Mouse (Mus musculus) 3T3-L1 (cell line): Measurements from ENCODE around the gene Apln.
A peak's percentile ranks its signal among the peaks of the same experiment; 100 is the strongest.

Experiments used
- DNase-seq: peaks from one replicate; pipeline ENCODE4 v3.0.0-alpha.2; 2015; ENCODE audit warnings: low read depth, low spot score

Apln gene

GRCm38 (mm10) chrX:48034144-48035113 is at the start of gene Apln:
Apln (minus strand) TSS chrX:48034853.
- DNase-seq, result peak; percentile 48

DNA sequence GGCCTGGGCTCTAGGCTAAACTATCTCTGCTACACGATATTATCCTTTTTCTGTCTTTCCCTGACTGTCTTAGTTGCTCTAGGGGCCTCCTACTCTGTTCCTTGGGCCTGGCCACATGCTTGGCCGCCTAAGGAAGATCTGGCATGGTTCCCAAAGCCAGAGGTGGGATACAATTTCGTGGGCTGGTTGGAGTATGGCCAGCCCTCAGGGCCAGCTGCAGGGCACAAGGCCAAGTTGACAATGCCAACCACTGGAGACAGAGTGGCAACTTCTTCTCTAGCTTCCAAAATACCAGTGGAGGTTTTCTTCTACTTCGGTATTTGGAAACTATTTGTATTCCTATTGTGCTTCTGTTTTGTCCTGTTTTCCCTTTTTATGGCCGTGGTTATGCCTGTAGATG is 47.7 kb upstream of the Apln start:
- DNase-seq, result peak; percentile 56

- peak; percentile 88 for DNase-seq
Measured at GRCm38 (mm10) chrX:48076806-48077425, 42.3 kb upstream of the Apln start.

DNA sequence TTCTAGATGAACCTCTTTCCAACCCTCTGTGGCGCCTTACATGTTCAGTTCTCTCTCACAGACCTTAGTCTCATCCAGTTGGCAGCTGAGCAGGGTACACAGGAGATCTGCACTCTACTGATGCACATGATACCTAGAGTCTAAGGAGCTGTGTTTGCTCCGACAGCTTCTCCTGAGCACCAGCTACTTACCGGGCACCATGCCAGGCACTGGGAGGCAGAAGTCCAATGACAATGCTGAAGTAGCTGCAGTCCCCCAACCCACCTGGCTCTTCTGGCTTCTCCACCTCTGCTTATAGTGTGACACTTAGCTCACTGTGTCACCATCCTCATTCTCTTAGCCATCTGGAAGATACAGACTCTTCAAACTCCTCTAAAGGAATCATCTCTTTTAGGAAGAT is 40.0 kb upstream of the Apln start:
- DNase-seq, result no peak

DNA sequence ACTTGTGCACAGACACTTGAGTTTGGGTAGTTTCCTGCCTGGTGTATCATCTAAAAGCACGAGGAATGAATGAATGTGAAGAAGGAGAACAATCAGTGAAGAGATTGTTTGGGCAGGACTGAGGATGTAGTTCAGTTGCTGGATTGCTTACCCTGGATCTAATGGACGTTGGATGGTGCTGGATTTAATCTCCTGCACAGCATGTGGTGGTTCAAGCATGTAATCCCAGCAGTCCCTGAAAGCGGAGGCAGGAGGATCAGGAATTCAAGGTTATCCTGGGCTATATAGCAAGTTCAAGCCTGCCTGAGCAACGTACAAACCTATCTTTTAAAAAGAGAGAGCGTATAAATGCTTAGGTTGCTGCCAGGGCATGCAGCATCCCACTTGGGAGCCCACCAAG is 37.7 kb upstream of the Apln start:
- DNase-seq, result no peak

DNA sequence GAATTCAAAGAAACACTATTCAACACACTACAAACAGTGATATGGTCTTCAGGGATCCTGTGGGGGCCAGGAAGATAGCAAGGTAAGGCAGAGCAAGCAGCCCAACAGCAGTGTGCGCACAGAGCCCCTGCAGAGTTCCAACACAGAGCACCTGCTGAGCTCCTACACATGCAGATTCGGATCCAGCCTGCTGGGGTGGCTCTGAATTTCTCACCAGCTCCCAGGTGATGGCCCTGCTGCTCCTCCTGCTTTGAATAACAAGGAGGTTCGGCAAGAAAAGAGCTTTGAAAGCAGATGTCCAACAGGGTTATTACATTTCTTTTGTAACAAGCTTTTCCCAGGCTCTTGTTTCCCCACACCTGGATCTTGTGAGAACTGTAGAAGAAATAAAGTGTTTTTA is 37.3 kb upstream of the Apln start:
- no peak for DNase-seq

DNA sequence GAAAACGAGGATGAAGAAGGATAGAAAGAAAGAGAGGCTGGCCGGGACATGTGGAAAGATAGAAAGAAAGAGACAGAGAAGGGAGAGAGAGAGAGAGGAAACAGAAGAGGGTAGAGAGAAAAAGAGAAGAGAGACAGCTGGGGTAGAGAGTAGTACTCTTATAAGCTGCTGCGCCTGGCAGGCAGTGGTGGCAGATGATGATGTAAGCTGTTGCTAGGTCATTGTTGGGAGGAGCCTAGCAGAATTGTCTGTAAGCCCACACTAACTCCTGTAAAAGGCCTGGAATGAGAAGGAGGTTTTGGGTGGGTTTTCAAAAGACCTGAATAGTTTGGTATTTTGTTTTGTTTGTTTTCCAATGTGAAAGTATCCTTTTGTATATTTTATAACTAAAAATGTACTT is 32.2 kb upstream of the Apln start:
- no peak for DNase-seq

DNA sequence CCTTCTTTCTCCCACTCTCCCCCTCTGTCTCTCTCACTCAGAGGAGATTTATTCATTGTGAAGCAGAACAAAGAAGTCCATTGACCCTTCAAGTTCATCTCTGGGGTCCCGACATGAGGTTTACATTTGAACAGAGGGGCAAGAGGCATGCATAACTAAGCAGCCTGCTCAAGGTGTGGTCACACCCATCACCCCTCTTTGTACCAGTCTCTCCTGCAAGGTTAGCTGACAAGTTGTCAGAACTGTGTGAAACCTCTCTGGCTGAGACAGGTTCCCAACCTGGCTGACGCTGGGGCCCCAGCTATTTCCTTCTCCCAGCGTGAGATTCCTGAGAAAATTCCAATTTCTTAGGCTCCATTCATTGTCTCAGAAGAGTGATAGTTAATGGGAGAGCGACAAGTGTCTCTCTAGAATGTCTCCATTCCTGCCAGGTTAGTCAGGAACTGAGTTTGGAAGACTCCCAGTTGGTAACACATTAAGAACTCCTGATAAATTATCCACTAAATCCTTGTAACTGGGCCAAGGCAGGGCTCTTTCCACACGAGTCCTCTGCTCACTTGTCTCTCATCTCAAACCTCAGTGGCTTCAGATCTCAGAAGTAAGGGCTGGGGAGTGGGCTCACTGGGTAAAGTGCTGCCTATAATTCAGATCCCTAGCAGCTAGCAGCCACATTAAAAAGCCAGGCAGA is 29.7 kb upstream of the Apln start:
- DNase-seq, result no peak

DNA sequence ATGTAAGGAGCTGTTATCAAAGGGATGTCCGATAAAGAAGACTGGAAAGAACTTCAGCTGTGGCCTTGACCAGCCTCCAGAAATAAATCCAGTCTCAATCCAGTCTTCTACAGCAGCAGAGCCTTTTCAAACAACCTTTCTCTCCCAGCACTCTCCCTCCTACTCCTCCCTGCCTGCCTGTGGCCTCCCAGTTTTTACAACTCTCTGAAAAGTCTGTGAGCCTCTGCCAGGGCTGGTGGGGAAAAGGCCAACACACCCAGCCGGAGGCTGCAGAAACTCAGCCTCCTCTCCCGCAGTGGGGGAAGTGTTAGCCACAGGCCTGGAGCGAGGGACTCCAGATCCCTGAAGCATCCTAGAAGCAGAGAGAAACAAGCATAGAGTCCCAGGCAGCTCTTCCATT is 27.8 kb upstream of the Apln start:
- DNase-seq, result no peak

DNA sequence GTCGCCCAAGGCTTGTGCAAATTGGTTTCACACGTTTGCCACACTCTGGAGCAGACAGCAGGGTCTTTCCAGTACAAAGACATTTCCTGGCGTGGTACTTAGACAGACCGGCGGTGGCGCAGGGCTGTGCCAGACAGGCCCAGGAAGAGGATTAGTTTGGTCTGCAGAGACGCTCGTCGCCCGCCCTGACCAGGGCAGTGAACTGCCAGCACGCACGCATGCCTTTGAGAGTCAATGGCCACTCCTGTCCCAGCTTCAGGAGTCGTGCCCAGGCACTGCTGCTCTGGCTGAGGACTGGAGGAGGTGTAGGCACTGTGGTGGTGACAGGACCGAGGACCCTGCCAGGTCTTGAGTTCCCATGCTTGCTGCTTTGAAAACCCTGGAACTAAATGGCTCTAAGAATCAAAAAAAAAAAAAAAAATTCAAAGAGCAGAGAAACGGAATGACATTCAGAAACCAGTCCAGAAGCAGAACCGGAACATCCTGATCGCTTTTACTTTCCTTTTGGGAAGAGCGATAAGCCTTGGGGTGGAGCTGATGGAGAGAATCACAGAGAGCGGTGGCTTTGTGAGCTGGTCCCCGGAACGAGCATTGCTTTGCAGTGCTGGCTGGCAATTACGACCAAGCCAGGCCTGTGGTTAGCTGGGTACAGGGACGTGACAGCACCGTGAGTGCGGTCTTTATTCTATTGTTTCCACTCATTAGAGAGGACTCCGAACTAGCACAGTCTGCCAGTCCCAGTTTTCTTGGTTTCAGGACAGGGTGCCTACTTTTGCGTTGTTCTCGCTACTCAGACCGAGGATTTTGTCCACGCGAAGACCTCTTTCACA is 19.7 kb upstream of the Apln start:
- DNase-seq, result no peak

DNA sequence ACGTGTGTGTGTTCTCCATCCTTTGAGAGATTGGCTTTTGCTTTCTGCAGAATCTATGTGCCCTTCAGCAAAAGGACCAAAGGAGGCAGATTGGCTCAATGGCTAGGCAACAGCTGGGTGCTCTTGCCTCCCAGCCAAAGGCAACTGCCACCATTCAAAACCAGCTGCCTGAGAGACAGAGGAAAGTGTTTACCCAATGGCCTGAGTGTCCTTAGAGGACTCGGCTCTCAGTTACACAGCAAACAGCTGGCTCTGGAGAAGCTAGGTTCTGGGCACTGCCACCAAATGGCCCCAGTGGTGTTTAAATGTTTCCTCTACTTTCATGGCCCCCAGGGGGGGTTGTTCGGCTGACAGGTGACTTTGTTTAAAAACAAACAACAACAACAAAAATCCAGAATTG is 19.1 kb upstream of the Apln start:
- no peak for DNase-seq

DNA sequence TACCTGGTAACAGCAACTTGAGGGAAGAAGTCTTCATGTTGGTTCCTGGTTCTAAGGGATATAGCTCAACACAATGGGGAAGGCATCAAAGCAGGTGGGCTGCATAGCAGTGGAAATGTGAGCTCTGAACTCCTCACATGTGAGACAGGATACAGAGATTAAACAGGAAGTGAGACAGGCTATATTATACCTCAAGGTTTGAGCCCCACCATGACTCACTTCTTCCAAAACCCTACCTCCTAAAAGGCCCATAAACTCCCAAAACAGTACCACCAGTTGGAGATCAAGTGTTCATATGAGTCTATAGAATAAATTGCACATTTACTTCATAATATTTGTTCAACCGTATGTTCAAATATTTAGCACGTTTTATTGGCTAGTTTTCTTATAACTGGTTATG is 11.7 kb upstream of the Apln start:
- DNase-seq, result peak; percentile 26

DNA sequence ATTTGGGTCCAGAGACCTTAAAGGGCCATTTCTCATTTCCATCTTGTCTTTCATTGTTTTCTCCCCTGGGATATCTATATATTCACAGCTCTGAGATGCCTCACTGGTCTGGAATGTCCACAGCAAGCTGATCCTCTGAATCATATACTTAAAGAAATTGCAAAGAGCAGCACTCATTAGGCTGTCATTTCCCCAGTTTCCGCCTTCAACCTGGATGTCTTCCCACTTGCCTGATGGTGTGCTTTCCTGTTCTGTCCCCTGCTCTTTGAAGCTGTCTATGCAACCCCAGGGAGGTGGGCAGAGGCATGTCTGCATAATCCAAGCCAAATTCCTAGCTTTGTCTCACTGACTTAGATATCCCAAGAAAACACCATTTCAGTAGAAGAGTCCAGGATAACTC is 9.6 kb upstream of the Apln start:
- DNase-seq, result peak; percentile 76

- DNase-seq, result no peak
Measured at GRCm38 (mm10) chrX:48042748-48043147, 8.1 kb upstream of the Apln start.

DNA sequence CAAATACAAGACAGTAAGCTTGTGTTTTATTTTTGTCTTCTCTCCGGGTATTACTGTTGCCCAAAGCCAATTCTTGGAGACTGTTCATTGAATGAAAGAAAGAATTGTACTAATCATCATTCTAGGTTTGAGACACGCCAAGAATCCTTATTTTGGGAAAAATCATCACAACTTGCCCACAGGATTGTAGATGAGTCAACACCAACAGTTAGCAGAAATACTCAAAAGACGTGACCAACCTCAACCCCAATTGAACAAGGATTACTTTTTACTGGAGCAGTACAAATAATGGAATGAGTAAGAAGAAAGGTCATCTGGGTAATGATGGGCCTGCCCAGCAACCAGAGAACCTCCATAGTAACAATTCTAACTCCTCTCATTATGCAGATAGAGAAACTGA is 5.7 kb upstream of the Apln start:
- DNase-seq, result peak; percentile 68

DNA sequence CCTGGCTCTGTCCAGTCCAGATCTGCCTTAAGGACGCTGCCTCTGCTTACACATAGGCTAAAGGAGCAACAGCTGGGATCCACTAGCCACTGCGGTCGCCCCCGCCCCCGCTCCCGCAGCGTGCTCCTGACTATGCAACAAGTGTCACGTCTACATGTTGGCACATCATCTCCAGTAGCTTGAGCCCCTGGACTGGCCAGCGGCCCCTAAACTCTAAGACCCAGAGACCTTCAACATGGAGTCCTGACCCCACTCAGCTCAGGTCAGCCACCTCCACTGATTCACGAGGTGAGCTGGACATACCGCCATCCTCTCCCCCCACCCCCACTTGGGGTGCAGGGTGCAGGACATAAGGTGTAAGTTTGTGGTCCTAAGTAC is 898 bp downstream of the Apln start:
- DNase-seq, result peak; percentile 36

- peak; percentile 42 for DNase-seq
Measured at GRCm38 (mm10) chrX:48033024-48033423, 1.6 kb downstream of the Apln start.

- no peak for DNase-seq
Measured at GRCm38 (mm10) chrX:48031866-48032265, 2.8 kb downstream of the Apln start.

DNA sequence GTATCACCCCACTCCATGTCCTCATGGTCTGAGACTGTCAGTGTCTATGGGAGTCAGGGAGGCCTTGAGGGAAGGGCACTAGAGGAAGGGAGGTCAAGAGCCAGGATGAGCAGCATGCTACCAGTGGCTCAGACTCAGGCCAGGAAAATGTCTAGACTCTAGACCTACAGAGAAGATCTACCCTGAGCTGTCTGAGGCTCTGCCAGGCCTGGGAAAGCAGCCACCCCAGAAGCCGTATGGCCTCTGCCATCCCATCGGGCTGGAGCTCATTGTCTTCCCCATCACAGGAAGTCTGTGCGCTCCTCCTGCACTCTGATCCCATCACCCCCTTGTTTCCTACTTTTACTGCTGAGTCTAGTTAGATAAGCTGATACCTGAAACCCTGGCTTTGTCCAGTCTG is 4.1 kb downstream of the Apln start:
- DNase-seq, result no peak

DNA sequence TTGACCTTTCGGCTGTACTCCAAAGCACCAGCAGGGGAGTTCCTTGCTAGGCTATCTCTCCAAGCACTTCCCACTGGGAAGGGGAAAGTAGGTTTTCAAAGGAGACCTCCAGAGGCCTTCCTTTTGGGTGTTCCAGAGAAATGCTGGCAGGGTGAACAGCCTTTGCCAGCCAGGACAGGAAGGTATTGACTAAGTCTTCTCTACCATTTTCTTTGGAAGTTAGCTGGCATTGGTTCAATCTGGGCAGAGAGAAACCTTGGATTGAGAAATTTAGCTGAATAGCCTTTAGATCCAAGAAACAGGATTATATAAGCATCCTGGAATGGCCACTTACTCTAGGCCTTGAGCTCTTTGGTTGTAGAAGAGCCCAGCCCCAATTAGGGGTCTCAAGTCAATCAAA is 11.8 kb downstream of the Apln start:
- DNase-seq, result no peak

- DNase-seq, result peak; percentile 76
Measured at GRCm38 (mm10) chrX:48019940-48020339, 14.7 kb downstream of the Apln start.

DNA sequence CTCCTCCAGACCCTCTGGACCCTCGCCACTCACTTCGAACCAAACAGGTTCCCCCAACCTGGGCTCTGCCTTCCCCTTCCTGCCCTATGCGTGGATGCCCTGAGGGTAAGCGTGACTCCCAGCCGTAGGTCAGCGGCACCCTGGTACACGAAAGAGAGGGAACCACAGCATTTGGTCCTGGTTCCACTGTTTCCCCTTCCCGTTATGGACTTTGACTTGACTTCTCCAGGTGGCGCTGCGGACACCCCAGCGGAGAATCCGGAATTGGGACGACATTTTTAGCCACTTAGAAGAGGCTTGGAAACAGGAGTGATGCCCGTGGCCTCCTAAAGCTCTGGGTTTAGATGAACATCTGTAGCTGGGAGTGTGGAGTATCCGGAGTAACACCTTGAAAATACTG is 15.3 kb downstream of the Apln start:
- DNase-seq, result no peak
